Mouse (Mus musculus): Measurements from ENCODE around the gene Spag6l. TPM values are rescaled to one million over a fixed set of nuclear protein-coding genes. Genes with fewer than 3 reads are reported as not detected.

The Spag6l gene
- total and polyA plus RNA-seq, 2 experiments from 2014 or later = 23.7 to 30.6 TPM

DNA sequence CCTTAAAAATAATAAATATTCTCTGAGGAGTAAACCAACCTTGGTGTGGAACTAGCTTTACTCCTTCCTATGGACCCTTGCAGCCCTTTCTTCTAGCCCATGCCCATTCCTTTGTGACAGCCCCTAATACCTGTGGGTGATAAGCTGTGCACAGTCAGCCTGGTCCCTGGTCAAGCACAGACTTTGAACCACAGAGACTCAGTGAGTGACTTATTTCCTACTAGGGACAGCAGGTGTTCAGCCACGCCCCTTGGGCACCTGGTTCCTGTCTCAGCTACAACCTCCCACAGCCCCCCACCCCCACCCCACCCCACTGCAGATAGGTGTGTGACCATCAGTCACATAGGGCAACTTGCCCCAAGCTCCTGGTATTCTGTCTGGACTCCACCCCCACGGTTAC lies 22.9 kb downstream of the Spag6l start:
- TF ChIP-seq CTCF (IDR thresholded peaks at IDR 0.05) = no peak
- DNase-seq (ENCODE audit: low spot score) = no peak
- H3K9me3 ChIP-seq (ENCODE audit: low read length) = 0 out of 2 replicates have a peak, but pooled peaks cover 7% of the 10 kb centered on the region
- no peak for ATAC-seq (ENCODE audit: low FRiP score)
- H3K27me3 ChIP-seq (ENCODE audit: insufficient read depth, low read length) = no peaks in the 10 kb centered on the region
- no peaks in the 10 kb centered on the region for H3K36me3 ChIP-seq (ENCODE audit: insufficient read depth, low read length)
- H3K4me1 ChIP-seq (ENCODE audit: insufficient read depth, low read length) = no peaks in the 10 kb centered on the region
- H3K4me2 ChIP-seq (ENCODE audit: low read depth, low read length, poor library complexity, severe bottlenecking) = no peak overlapping the region
- 81% methylated on average over 2 of the region's 2 CpGs for WGBS
- no peak overlapping the region for H3K9ac ChIP-seq (replicated peaks; ENCODE audit: low read length, poor library complexity, severe bottlenecking)
- no peak overlapping the region for H3K27ac ChIP-seq (ENCODE audit: low read depth, low read length)
- no peak overlapping the region for H3K4me3 ChIP-seq (ENCODE audit: low read depth, low read length)

Other genes starting within 250 kb of the Spag6l start
- 36.3 and 38.1 TPM in 2 replicates for gene Fgd4, start 228.9 kb downstream of the Spag6l start, total RNA-seq (2014; rRNA removed)
- 9.2 and 11.7 TPM in 2 replicates for gene Fgd4, start 228.9 kb downstream of the Spag6l start, polyA plus RNA-seq (2015; fragmentation: Nextera tagmentation; extraction: Ambion mirVana)
- not detected in 2 replicates for gene Olfr19, start 153.1 kb downstream of the Spag6l start, total RNA-seq (2014; rRNA removed)
- gene Olfr19, start 153.1 kb downstream of the Spag6l start, polyA plus RNA-seq (2015; fragmentation: Nextera tagmentation; extraction: Ambion mirVana) = 0.10 TPM in 1 of 2 replicates, not detected in the other
- gene Igll1, start 34.5 kb upstream of the Spag6l start, total RNA-seq (2014; rRNA removed) = not detected in 2 replicates
- gene Igll1, start 34.5 kb upstream of the Spag6l start, polyA plus RNA-seq (2015; fragmentation: Nextera tagmentation; extraction: Ambion mirVana) = not detected in 2 replicates
- gene Top3b, start 41.3 kb upstream of the Spag6l start, total RNA-seq (2014; rRNA removed) = 60.1 and 81.0 TPM in 2 replicates
- 60.9 and 62.7 TPM in 2 replicates for gene Top3b, start 41.3 kb upstream of the Spag6l start, polyA plus RNA-seq (2015; fragmentation: Nextera tagmentation; extraction: Ambion mirVana)
- not detected in 2 replicates for gene Vpreb1, start 41.4 kb upstream of the Spag6l start, total RNA-seq (2014; rRNA removed)
- gene Vpreb1, start 41.4 kb upstream of the Spag6l start, polyA plus RNA-seq (2015; fragmentation: Nextera tagmentation; extraction: Ambion mirVana) = 0.52 TPM in 1 of 2 replicates, not detected in the other
- gene Ppm1f, start 67.0 kb upstream of the Spag6l start, total RNA-seq (2014; rRNA removed) = 30.0 and 33.0 TPM in 2 replicates
- 12.4 and 13.7 TPM in 2 replicates for gene Ppm1f, start 67.0 kb upstream of the Spag6l start, polyA plus RNA-seq (2015; fragmentation: Nextera tagmentation; extraction: Ambion mirVana)
- 210 and 229 TPM in 2 replicates for gene Mapk1, start 153.9 kb upstream of the Spag6l start, total RNA-seq (2014; rRNA removed)
- 165 and 179 TPM in 2 replicates for gene Mapk1, start 153.9 kb upstream of the Spag6l start, polyA plus RNA-seq (2015; fragmentation: Nextera tagmentation; extraction: Ambion mirVana)
- 63.5 and 71.0 TPM in 2 replicates for gene Ypel1, start 240.2 kb upstream of the Spag6l start, total RNA-seq (2014; rRNA removed)
- gene Ypel1, start 240.2 kb upstream of the Spag6l start, polyA plus RNA-seq (2015; fragmentation: Nextera tagmentation; extraction: Ambion mirVana) = 91.9 and 100 TPM in 2 replicates

All from midbrain, postnatal 0 days (tissue).